Mouse (Mus musculus) heart, postnatal 0 days (tissue): ENCODE data around the gene Gxylt2.
A peak's percentile ranks its signal among the peaks of the same experiment; 100 is the strongest.

Source experiments
- CTCF ChIP-seq: IDR thresholded peaks from 2 replicates; pipeline ENCODE4 v1.5.1; 2016; ENCODE audit warnings: antibody characterized with exemption, control low read depth, low read depth
- EP300 ChIP-seq: IDR thresholded peaks from 2 replicates; pipeline ENCODE4 v1.6.1; 2016; ENCODE audit warnings: antibody characterized with exemption, low read depth

DNA sequence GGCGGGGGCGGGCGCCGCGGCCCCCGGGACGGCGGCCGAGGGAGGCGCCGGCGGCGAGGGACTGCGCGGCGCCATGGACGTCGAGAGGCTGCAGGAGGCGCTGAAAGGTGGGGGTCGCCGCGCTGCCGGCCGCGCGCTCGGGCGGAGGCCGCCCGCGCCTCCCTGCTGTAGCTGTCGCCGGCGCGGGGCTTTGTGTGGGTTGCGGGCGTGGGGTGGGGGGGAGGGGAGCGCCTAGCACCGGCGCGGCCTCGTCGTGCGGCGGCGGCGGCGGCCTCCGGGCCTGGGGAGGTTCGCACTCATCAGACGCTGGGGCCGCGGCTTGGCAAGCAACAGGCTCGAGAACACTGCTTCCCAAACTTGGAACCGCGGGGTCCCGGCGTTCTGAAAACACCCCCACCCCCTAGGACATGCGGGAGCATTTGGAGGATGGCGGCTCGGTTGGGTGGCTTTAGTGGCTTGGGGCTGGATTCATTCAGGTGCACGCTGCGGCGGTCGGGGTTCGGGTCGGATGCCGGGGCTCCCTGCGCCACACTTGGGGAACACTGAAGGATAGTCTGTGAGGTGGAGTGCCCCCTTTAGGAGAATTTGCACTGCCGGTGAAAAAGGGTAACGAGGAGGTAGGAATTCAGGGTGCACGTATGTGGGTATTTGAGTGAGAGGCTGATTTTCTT lies 129.4 kb downstream of the Gxylt2 start:
- peak; percentile 23; the same call in 1 of the 2 replicates for TF ChIP-seq CTCF
- TF ChIP-seq EP300, result no peak
